Mouse (Mus musculus): Measurements from ENCODE around the gene 1700001P01Rik. TPM values are rescaled to one million over a fixed set of nuclear protein-coding genes. Genes with fewer than 3 reads are reported as not detected.

The 1700001P01Rik gene
- polyA plus RNA-seq, 1 experiment from 2014 or later, result 0.22 TPM

DNA sequence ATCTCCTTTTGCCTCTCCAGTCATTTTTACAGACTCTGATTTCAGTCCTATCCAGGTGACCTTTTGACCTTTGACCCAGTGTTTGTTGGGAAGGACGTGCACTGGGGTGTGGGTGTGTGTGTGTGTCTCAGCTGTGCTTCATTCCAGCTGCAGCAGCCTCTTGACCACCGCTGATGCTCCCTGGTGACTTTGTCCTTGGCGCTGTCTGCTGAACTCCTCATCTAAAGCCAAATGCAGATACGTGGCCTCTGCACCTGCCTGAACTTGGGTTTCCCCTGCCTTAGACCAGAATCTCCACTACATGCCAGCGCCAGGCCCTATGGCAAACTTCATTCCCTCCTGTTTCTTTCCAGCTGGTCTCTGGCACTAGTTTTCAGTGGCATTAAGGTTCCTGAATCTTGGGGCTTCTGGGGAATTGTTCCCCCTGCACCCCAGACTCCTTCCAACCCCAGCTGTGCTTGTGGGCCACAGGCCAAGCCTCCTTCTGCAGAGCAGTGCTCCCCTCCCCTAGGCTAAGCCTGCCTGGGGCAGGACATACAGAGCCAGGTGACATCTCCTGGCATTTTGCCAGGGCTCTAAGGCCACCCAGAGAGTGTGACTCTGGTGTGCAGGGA, 33.0 kb upstream of the 1700001P01Rik start:
- Histone ChIP-seq H3K27ac (peak overlapping the region; percentile 29; the same call in 1 of the 2 replicates), H3K4me1 (replicated peaks) (peaks cover 92% of the 10 kb centered on the region), H3K4me2 (no peak overlapping the region), H3K9ac (no peak overlapping the region), H3K9me3 (replicated peaks) (no peaks in the 10 kb centered on the region), H3K4me3 (replicated peaks) (no peak overlapping the region), H3K36me3 (peaks cover 23% of the 10 kb centered on the region), H3K27me3 (no peaks in the 10 kb centered on the region)
- no peak for DNase-seq
- ATAC-seq (ENCODE audit: low read depth), result no peak
- 66% methylated on average over 5 of the region's 5 CpGs for WGBS (ENCODE audit: insufficient replicate concordance)

DNA sequence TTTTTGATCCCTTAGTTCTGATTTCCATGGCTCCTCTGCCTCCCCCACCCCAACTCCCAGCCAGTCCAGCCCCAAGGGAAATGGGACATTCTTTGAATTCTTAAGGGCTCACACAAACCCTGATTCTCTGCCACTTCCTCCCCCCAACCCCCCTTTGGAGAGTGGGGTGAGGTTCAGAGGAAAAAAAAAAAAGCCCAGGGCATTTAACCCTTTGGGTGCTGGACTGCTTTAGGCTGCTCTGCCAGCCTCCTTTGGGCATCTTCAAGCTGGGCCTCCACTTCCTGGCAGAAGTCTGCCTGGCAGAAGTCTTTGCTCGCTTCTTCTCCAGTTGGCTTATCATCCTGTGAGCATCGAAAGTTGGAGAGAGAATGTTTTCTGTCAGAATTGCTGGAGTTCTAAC, 32.4 kb upstream of the 1700001P01Rik start:
- no peak overlapping the region for H3K9ac ChIP-seq
- DNase-seq (no peak), ATAC-seq (ENCODE audit: low read depth) (no peak)
- no peak overlapping the region for H3K4me2 ChIP-seq
- peak overlapping the region; percentile 29; the same call in 1 of the 2 replicates for H3K27ac ChIP-seq
- peaks cover 22% of the 10 kb centered on the region for H3K36me3 ChIP-seq
- no peak overlapping the region for H3K4me3 ChIP-seq (replicated peaks)
- no peaks in the 10 kb centered on the region for H3K9me3 ChIP-seq (replicated peaks)
- no peaks in the 10 kb centered on the region for H3K27me3 ChIP-seq
- WGBS (ENCODE audit: insufficient replicate concordance), result 40% methylated on average over 2 of the region's 2 CpGs
- H3K4me1 ChIP-seq (replicated peaks), result peaks cover 88% of the 10 kb centered on the region

- no peaks in the 10 kb centered on the region for H3K27me3 ChIP-seq
Measured at GRCm38 (mm10) chr11:97807626-97808025, 31.9 kb upstream of the 1700001P01Rik start.

GRCm38 (mm10) chr11:97806613-97806964, 30.9 kb upstream of the 1700001P01Rik start:
- ATAC-seq (ENCODE audit: low read depth), result no peak
- Histone ChIP-seq H3K27ac (no peak overlapping the region), H3K9ac (no peak overlapping the region), H3K27me3 (no peaks in the 10 kb centered on the region), H3K4me3 (replicated peaks) (no peak overlapping the region), H3K4me2 (no peak overlapping the region), H3K4me1 (replicated peaks) (peaks cover 88% of the 10 kb centered on the region), H3K9me3 (replicated peaks) (no peaks in the 10 kb centered on the region), H3K36me3 (peaks cover 18% of the 10 kb centered on the region)
- DNase-seq, result no peak
- WGBS (ENCODE audit: insufficient replicate concordance), result 73% methylated on average over 7 of the region's 7 CpGs

More at GRCm38 (mm10) chr11:97807626-97808025, 31.9 kb upstream of the 1700001P01Rik start:
- Histone ChIP-seq H3K9me3 (replicated peaks) (no peaks in the 10 kb centered on the region), H3K9ac (no peak overlapping the region), H3K4me1 (replicated peaks) (peaks cover 86% of the 10 kb centered on the region), H3K36me3 (peaks cover 21% of the 10 kb centered on the region), H3K27ac (peak overlapping the region; percentile 52; the same call in 1 of the 2 replicates), H3K4me3 (replicated peaks) (no peak overlapping the region), H3K4me2 (no peak overlapping the region)
- 39% methylated on average over 6 of the region's 6 CpGs for WGBS (ENCODE audit: insufficient replicate concordance)
- no peak for DNase-seq
- no peak for ATAC-seq (ENCODE audit: low read depth)

GRCm38 (mm10) chr11:97805662-97806612, 30.2 kb upstream of the 1700001P01Rik start:
- WGBS (ENCODE audit: insufficient replicate concordance), result 57% methylated on average over 15 of the region's 15 CpGs
- H3K4me2 ChIP-seq, result peak overlapping the region; percentile 14; the same call in 1 of the 2 replicates
- no peak overlapping the region for H3K4me3 ChIP-seq (replicated peaks)
- no peak overlapping the region for H3K9ac ChIP-seq
- DNase-seq, result no peak
- no peaks in the 10 kb centered on the region for H3K27me3 ChIP-seq
- ATAC-seq (ENCODE audit: low read depth), result no peak
- peaks cover 18% of the 10 kb centered on the region for H3K36me3 ChIP-seq
- no peaks in the 10 kb centered on the region for H3K9me3 ChIP-seq (replicated peaks)
- peak overlapping the region; percentile 70 for H3K27ac ChIP-seq
- peaks cover 88% of the 10 kb centered on the region for H3K4me1 ChIP-seq (replicated peaks)

GRCm38 (mm10) chr11:97804841-97805661, 29.3 kb upstream of the 1700001P01Rik start:
- H3K9me3 ChIP-seq (replicated peaks), result no peaks in the 10 kb centered on the region
- H3K4me1 ChIP-seq (replicated peaks), result peaks cover 89% of the 10 kb centered on the region
- no peak overlapping the region for H3K4me3 ChIP-seq (replicated peaks)
- H3K4me2 ChIP-seq, result peak overlapping the region; percentile 24
- ATAC-seq (ENCODE audit: low read depth) (no peak), DNase-seq (no peak)
- peak overlapping the region; percentile 70 for H3K27ac ChIP-seq
- H3K27me3 ChIP-seq, result no peaks in the 10 kb centered on the region
- H3K9ac ChIP-seq, result 0 out of 2 replicates have a peak overlapping the region, but pooled peaks have one; percentile 19
- WGBS (ENCODE audit: insufficient replicate concordance), result 35% methylated on average over 9 of the region's 9 CpGs
- H3K36me3 ChIP-seq, result peaks cover 14% of the 10 kb centered on the region; the same call in 1 of the 2 replicates

- Histone ChIP-seq H3K4me1 (replicated peaks) (peaks cover 89% of the 10 kb centered on the region), H3K27ac (no peak overlapping the region; the same call in 1 of the 2 replicates)
Measured at GRCm38 (mm10) chr11:97803847-97804246, 28.1 kb upstream of the 1700001P01Rik start.

DNA sequence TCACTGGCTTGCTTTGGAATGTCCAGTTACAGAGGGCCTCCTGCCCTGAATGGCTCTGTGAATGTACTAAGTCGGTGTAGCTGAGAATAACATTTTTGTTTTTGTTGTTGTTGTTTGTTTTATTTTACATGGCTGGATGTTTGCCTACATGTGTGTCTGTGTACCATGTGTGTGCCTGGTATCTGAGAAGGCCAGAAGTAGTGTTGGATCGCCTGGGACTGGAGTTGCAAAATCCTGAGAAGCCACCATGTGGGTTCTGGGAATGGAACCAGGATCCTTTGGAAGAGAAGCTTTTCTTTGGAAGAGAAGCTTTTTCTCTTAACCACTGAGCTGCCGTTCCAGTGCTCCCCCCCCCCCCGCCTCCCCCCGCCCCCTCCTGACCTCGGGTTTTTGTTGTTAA, 26.8 kb upstream of the 1700001P01Rik start:
- Histone ChIP-seq H3K4me3 (replicated peaks) (no peak overlapping the region), H3K27ac (peak overlapping the region; percentile 66), H3K4me2 (0 out of 2 replicates have a peak overlapping the region, but pooled peaks have one; percentile 96), H3K36me3 (0 out of 2 replicates have a peak, but pooled peaks cover 4% of the 10 kb centered on the region), H3K9me3 (replicated peaks) (no peaks in the 10 kb centered on the region), H3K4me1 (replicated peaks) (peaks cover 88% of the 10 kb centered on the region), H3K27me3 (0 out of 2 replicates have a peak, but pooled peaks cover 7% of the 10 kb centered on the region), H3K9ac (peak overlapping the region; percentile 29; the same call in 1 of the 2 replicates)
- WGBS (ENCODE audit: insufficient replicate concordance), result 60% methylated on average over 6 of the region's 6 CpGs
- ATAC-seq (ENCODE audit: low read depth) (no peak), DNase-seq (no peak)

More at GRCm38 (mm10) chr11:97803847-97804246, 28.1 kb upstream of the 1700001P01Rik start:
- WGBS (ENCODE audit: insufficient replicate concordance), result 60% methylated on average over 5 of the region's 5 CpGs
- H3K4me3 ChIP-seq (replicated peaks), result no peak overlapping the region
- no peaks in the 10 kb centered on the region for H3K27me3 ChIP-seq
- ATAC-seq (ENCODE audit: low read depth) (0 out of 2 replicates have a peak, but pooled peaks have one; percentile 20), DNase-seq (no peak)
- H3K4me2 ChIP-seq, result no peak overlapping the region
- no peak overlapping the region for H3K9ac ChIP-seq
- H3K9me3 ChIP-seq (replicated peaks), result no peaks in the 10 kb centered on the region
- 0 out of 2 replicates have a peak, but pooled peaks cover 6% of the 10 kb centered on the region for H3K36me3 ChIP-seq

- Histone ChIP-seq H3K4me3 (replicated peaks) (peak overlapping the region; percentile 77; the same call in 1 of the 2 replicates), H3K27ac (peak overlapping the region; percentile 66), H3K4me2 (peak overlapping the region; percentile 96), H3K4me1 (replicated peaks) (peaks cover 88% of the 10 kb centered on the region), H3K27me3 (0 out of 2 replicates have a peak, but pooled peaks cover 7% of the 10 kb centered on the region), H3K36me3 (0 out of 2 replicates have a peak, but pooled peaks cover 4% of the 10 kb centered on the region), H3K9me3 (replicated peaks) (no peaks in the 10 kb centered on the region), H3K9ac (0 out of 2 replicates have a peak overlapping the region, but pooled peaks have one; percentile 29)
- 20% methylated on average over 1 of the region's 1 CpGs for WGBS (ENCODE audit: insufficient replicate concordance)
- DNase-seq, result no peak
- no peak for ATAC-seq (ENCODE audit: low read depth)
Measured at GRCm38 (mm10) chr11:97802194-97802470, 26.4 kb upstream of the 1700001P01Rik start.

GRCm38 (mm10) chr11:97801409-97802193, 25.9 kb upstream of the 1700001P01Rik start:
- peak overlapping the region; percentile 77 for H3K4me3 ChIP-seq (replicated peaks)
- ATAC-seq (ENCODE audit: low read depth), result no peak
- H3K4me2 ChIP-seq, result peak overlapping the region; percentile 96
- peak overlapping the region; percentile 81 for H3K9ac ChIP-seq
- no peaks in the 10 kb centered on the region for H3K36me3 ChIP-seq
- H3K9me3 ChIP-seq (replicated peaks), result no peaks in the 10 kb centered on the region
- H3K4me1 ChIP-seq (replicated peaks), result peaks cover 86% of the 10 kb centered on the region
- H3K27ac ChIP-seq, result peak overlapping the region; percentile 66
- WGBS (ENCODE audit: insufficient replicate concordance), result 30% methylated on average over 8 of the region's 8 CpGs
- H3K27me3 ChIP-seq, result 0 out of 2 replicates have a peak, but pooled peaks cover 7% of the 10 kb centered on the region
- DNase-seq, result no peak

Data from liver, embryonic 13.5 days (tissue).